ENCODE assay signal across 16 mouse cellular contexts in genomic region chr5:129155023-129155901, GRCm38 (mm10). TPM values are rescaled to one million over a fixed set of nuclear protein-coding genes. Genes with fewer than 3 reads are reported as not detected.
DNase-seq lines count a peak whose midpoint lies in the region; ATAC-seq lines count a peak whose summit lies in the region.
"Had no signal": no experiment of that assay in that cellular context is flagged by ENCODE, and none has a peak within 500 bp of the region (broad histone marks: within the 10 kb centered on the region; RNA-seq: fewer than 3 reads in every experiment).

No protein-coding gene starts in this region.

- peak overlapping the region; percentile 76 for H3K27ac ChIP-seq in forebrain, embryonic 12.5 days
- H3K27ac ChIP-seq in hindbrain, embryonic 14.5 days, result peak overlapping the region; percentile 62
- H3K27ac ChIP-seq in midbrain, embryonic 15.5 days, result peak overlapping the region; percentile 71
- H3K27ac ChIP-seq: left cerebral cortex, adult 2 months; lung, embryonic 15.5 days had no signal

- H3K27me3 ChIP-seq in forebrain, embryonic 12.5 days, result peaks cover 14% of the 10 kb centered on the region; the same call in 1 of the 2 replicates
- H3K27me3 ChIP-seq in hindbrain, embryonic 14.5 days (ENCODE audit: control insufficient read depth, insufficient read depth, low read length), result no peaks in the 10 kb centered on the region
- no peaks in the 10 kb centered on the region for H3K27me3 ChIP-seq in midbrain, embryonic 15.5 days (replicated peaks)

- ATAC-seq in forebrain, embryonic 12.5 days (ENCODE audit: low FRiP score), result peak; percentile 25; the same call in 1 of the 2 replicates
- ATAC-seq in hindbrain, embryonic 14.5 days (ENCODE audit: low FRiP score), result 0 out of 2 replicates have a peak, but pooled peaks have one; percentile 2
- no peak for ATAC-seq in midbrain, embryonic 15.5 days (replicated peaks)
- no peak for ATAC-seq in megakaryocyte, adult 5-6 weeks (ENCODE audit: poor library complexity, severe bottlenecking)
- ATAC-seq: intestine, postnatal 0 days had no signal

- DNase-seq in ES-CJ7 (ENCODE audit: low read depth, low spot score), result peak; percentile 94
- no peak for DNase-seq in hindbrain, embryonic 14.5 days (ENCODE audit: low spot score)
- no peak for DNase-seq in ovary, postnatal 10 days (ENCODE audit: low spot score)
- DNase-seq in layer of hippocampus, postnatal 14 days (ENCODE audit: low spot score in 2 of 2), result no peak
- DNase-seq in thymus, postnatal 0 days (ENCODE audit: low spot score), result no peak
- DNase-seq: cerebellum, adult 11-12 months; kidney, postnatal 36 days; liver; right cerebral cortex, postnatal 14 days had no signal

- no peaks in the 10 kb centered on the region for H3K36me3 ChIP-seq in forebrain, embryonic 12.5 days (replicated peaks)
- H3K36me3 ChIP-seq in hindbrain, embryonic 14.5 days (replicated peaks; ENCODE audit: control insufficient read depth, insufficient read depth), result no peaks in the 10 kb centered on the region
- H3K36me3 ChIP-seq in midbrain, embryonic 15.5 days (replicated peaks), result no peaks in the 10 kb centered on the region
- H3K36me3 ChIP-seq: lung, embryonic 15.5 days had no signal

- H3K4me2 ChIP-seq in forebrain, embryonic 12.5 days, result peak overlapping the region; percentile 38
- no peak overlapping the region for H3K4me2 ChIP-seq in hindbrain, embryonic 14.5 days (replicated peaks)
- H3K4me2 ChIP-seq in midbrain, embryonic 15.5 days, result 0 out of 2 replicates have a peak overlapping the region, but pooled peaks have one; percentile 16
- H3K4me2 ChIP-seq: lung, embryonic 15.5 days had no signal

- H3K9ac ChIP-seq in forebrain, embryonic 12.5 days, result no peak overlapping the region
- no peak overlapping the region for H3K9ac ChIP-seq in hindbrain, embryonic 14.5 days
- no peak overlapping the region for H3K9ac ChIP-seq in midbrain, embryonic 15.5 days
- H3K9ac ChIP-seq: lung, embryonic 15.5 days had no signal

- peaks cover 37% of the 10 kb centered on the region for H3K4me1 ChIP-seq in forebrain, embryonic 12.5 days
- peaks cover 13% of the 10 kb centered on the region for H3K4me1 ChIP-seq in hindbrain, embryonic 14.5 days (replicated peaks; ENCODE audit: control insufficient read depth, insufficient read depth, low read length)
- H3K4me1 ChIP-seq in midbrain, embryonic 15.5 days, result peaks cover 19% of the 10 kb centered on the region
- H3K4me1 ChIP-seq: lung, embryonic 15.5 days had no signal

- H3K4me3 ChIP-seq in forebrain, embryonic 12.5 days (replicated peaks), result no peak overlapping the region
- no peak overlapping the region for H3K4me3 ChIP-seq in hindbrain, embryonic 14.5 days (replicated peaks; ENCODE audit: low read length)
- H3K4me3 ChIP-seq in midbrain, embryonic 15.5 days, result no peak overlapping the region
- H3K4me3 ChIP-seq: left cerebral cortex, adult 2 months; lung, embryonic 15.5 days; megakaryocyte, embryonic 14.5 days had no signal

- 59% methylated on average over 14 of the region's 14 CpGs for WGBS in forebrain, embryonic 12.5 days
- WGBS in hindbrain, embryonic 14.5 days, result 66% methylated on average over 14 of the region's 14 CpGs
- 66% methylated on average over 14 of the region's 14 CpGs for WGBS in midbrain, embryonic 15.5 days

- H3K9me3 ChIP-seq in forebrain, embryonic 12.5 days, result no peaks in the 10 kb centered on the region
- H3K9me3 ChIP-seq in hindbrain, embryonic 14.5 days (ENCODE audit: control insufficient read depth, low read length), result no peaks in the 10 kb centered on the region
- H3K9me3 ChIP-seq in midbrain, embryonic 15.5 days, result no peaks in the 10 kb centered on the region
- H3K9me3 ChIP-seq: lung, embryonic 15.5 days had no signal

RNA-seq across cellular contexts. Expression of gene Adgrd1, which starts 58.7 kb away (rescaled TPM):
- 0.05 and 0.09 TPM in 2 replicates for polyA plus RNA-seq in forebrain, embryonic 12.5 days (2016; fragmentation: Nextera tagmentation; extraction: Ambion mirVana)
- polyA plus RNA-seq in hindbrain, embryonic 14.5 days (2014; fragmentation: Nextera tagmentation; extraction: Ambion mirVana), result 0.12 and 0.18 TPM in 2 replicates
- polyA plus RNA-seq in midbrain, embryonic 15.5 days (2015; fragmentation: Nextera tagmentation; extraction: Ambion mirVana), result 0.18 and 0.26 TPM in 2 replicates
- total RNA-seq in megakaryocyte, adult 5-6 weeks (2015), result 0.07 TPM in 1 of 2 replicates, not detected in the other
- not detected in 2 replicates for total RNA-seq in megakaryocyte, adult 5-6 weeks (2017)
- total RNA-seq in layer of hippocampus, postnatal 14 days (2021), result under 1 TPM; 0.48 to 0.51 TPM
- 0.68 and 0.72 TPM in 2 replicates for polyA plus RNA-seq in thymus, postnatal 0 days (2015; fragmentation: Nextera tagmentation; extraction: Ambion mirVana)

Comparison
In these comparisons a context has a peak if more than half of its experiments do, and no peak if none do; other contexts are left out.
1. ATAC-seq: peak in forebrain, embryonic 12.5 days (single experiment) and hindbrain, embryonic 14.5 days (single experiment); none in midbrain, embryonic 15.5 days (single experiment) and megakaryocyte, adult 5-6 weeks (single experiment).
2. Peak in every context shown above with its lines, with median percentiles within 50 percentile points of each other: H3K27ac ChIP-seq.